Mouse (Mus musculus) MEL (cell line): Measurements from ENCODE around the gene Gm43638.

ENCODE experiments used
- MYB ChIP-seq: IDR thresholded peaks from 2 replicates; pipeline ENCODE4 v1.6.1; 2011; ENCODE audit warnings: mild to moderate bottlenecking, low read depth, low read length, improper control_type of control experiment
- POLR2A ChIP-seq, 2 experiments: IDR thresholded peaks; 2 replicates each; pipeline ENCODE4 v1.6.1; 2011 to 2012; ENCODE audit warnings: low read length in 2 of 2, mild to moderate bottlenecking in 2 of 2, control low read depth in 1 of 2, improper control_type of control experiment in 1 of 2, low read depth in 1 of 2, moderate library complexity in 1 of 2; ENCODE audit not compliant: control insufficient read depth in 1 of 2, insufficient read depth in 1 of 2, poor library complexity in 1 of 2

GRCm38 (mm10) chr5:87535994-87536644, 49.5 kb upstream of the Gm43638 start:
- TF ChIP-seq MYB (no peak), POLR2A (IDR thresholded peaks at IDR 0.05; ENCODE audit: control insufficient read depth in 1 of 2, insufficient read depth in 1 of 2, low read depth in 1 of 2, low read length in 2 of 2, poor library complexity in 1 of 2) (no peak)
